Mouse (Mus musculus) gastrocnemius, adult 2 months (tissue): ENCODE data around the gene 9130230L23Rik. TPM values are rescaled to one million over a fixed set of nuclear protein-coding genes. Genes with fewer than 3 reads are reported as not detected.

Experiments used
- DNase-seq: peaks from one replicate; pipeline ENCODE4 v3.0.0; 2022
- H3K27ac ChIP-seq: fragments of 200-600 bp; 2 replicates; pipeline ENCODE4 v1.8.1; 2022; ENCODE audit warnings: mild to moderate bottlenecking
- H3K4me3 ChIP-seq: fragments of 200-600 bp; 2 replicates; pipeline ENCODE4 v1.8.1; 2022; ENCODE audit warnings: mild to moderate bottlenecking, moderate library complexity
- CTCF ChIP-seq: fragments of 200-600 bp; IDR thresholded peaks from 2 replicates; pipeline ENCODE4 v1.8.1; 2022; ENCODE audit warnings: antibody characterized with exemption, mild to moderate bottlenecking, moderate library complexity
- intact Hi-C: fragments of 180-260 bp; cut with DNase I; formaldehyde crosslinking; loops from one replicate; pipeline ENCODE4 v1.15.1; 2025
- microRNA-seq: library from miRNA; unstranded; fragments of <30 nt; microRNA quantifications from one replicate; pipeline ENCODE4 v1.2.0, GENCODE M21; 2021
- total RNA-seq, 2 experiments: library from RNA; stranded (reverse); gene quantifications; 2 replicates each; pipeline ENCODE4 v1.2.3; 2021

9130230L23Rik gene
- total RNA-seq, 2 experiments from 2014 or later = 0.28 TPM; not detected in 1

GRCm38 (mm10) chr5:65937011-65937726, 66.9 kb downstream of the 9130230L23Rik start:
- peak; percentile 51 for DNase-seq
- no peak for TF ChIP-seq CTCF
- intact Hi-C loops = loop anchor here (2.0 kb wide), 1 partner anchor 172 kb away; no protein-coding TSS in a partner anchor
- Histone ChIP-seq H3K27ac (peak overlapping the region; percentile 80), H3K4me3 (peak overlapping the region; percentile 40)

GRCm38 (mm10) chr5:65934783-65935182, 69.3 kb downstream of the 9130230L23Rik start, which contains the start of gene Chrna9:
Gene Chrna9, plus strand, starts transcription at chr5:65934921.
- TF ChIP-seq CTCF = no peak

GRCm38 (mm10) chr5:65933764-65934163, 70.3 kb downstream of the 9130230L23Rik start:
- intact Hi-C loops = no loop called here
- TF ChIP-seq CTCF = no peak
- DNase-seq = no peak
- no peak overlapping the region for H3K27ac ChIP-seq
- H3K4me3 ChIP-seq = no peak overlapping the region

More at GRCm38 (mm10) chr5:65934783-65935182, 69.3 kb downstream of the 9130230L23Rik start, which contains the start of gene Chrna9:
- intact Hi-C loops = no loop called here
- Histone ChIP-seq H3K4me3 (no peak within 1 kb of the TSS), H3K27ac (no peak within 1 kb of the TSS)
- DNase-seq = no peak

GRCm38 (mm10) chr5:65933258-65933657, 70.8 kb downstream of the 9130230L23Rik start:
- TF ChIP-seq CTCF = no peak
- H3K4me3 ChIP-seq = no peak overlapping the region
- intact Hi-C loops = no loop called here
- H3K27ac ChIP-seq = no peak overlapping the region
- no peak for DNase-seq

GRCm38 (mm10) chr5:65930171-65930570, 73.9 kb downstream of the 9130230L23Rik start:
- Histone ChIP-seq H3K4me3 (no peak overlapping the region), H3K27ac (no peak overlapping the region)
- no peak for TF ChIP-seq CTCF
- intact Hi-C loops = no loop called here
- no peak for DNase-seq

Small RNAs within 50 kb of the gene (microRNA-seq; reads per million reads assigned to microRNA genes)
- not detected for gene Gm25952

Other genes with a start within 250 kb of the 9130230L23Rik start
- gene N4bp2, start 240.8 kb downstream of the 9130230L23Rik start, total RNA-seq = 1 to 10 TPM; 5.0 to 7.8 TPM
- under 1 TPM; 0.26 to 0.31 TPM for gene Rhoh, start 143.1 kb downstream of the 9130230L23Rik start, total RNA-seq
- 10 to 100 TPM; 16.9 to 21.3 TPM for gene Chrna9, start 69.4 kb downstream of the 9130230L23Rik start, total RNA-seq
- under 1 TPM; 0.64 to 0.66 TPM for gene Rbm47, start 168.8 kb upstream of the 9130230L23Rik start, total RNA-seq